Mouse (Mus musculus) thymus, adult 2 months (tissue): ENCODE results near the gene Mrpl41. TPM values are rescaled to one million over a fixed set of nuclear protein-coding genes. Genes with fewer than 3 reads are reported as not detected.
A peak's percentile ranks its signal among the peaks of the same experiment; 100 is the strongest.
"Not testable (repeated sequence)": the region's sequence is repeated elsewhere in the genome, so short reads cannot be mapped to it uniquely, and the experiment has no call there.

Experiments used
- DNase-seq: peaks from one replicate; pipeline ENCODE4 v3.0.0; 2021
- H3K27ac ChIP-seq: fragments of 200-500 bp; 2 replicates; pipeline ENCODE4 v1.5.1; 2012; ENCODE audit warnings: low read length, control low read depth; ENCODE audit not compliant: control insufficient read depth, insufficient read depth
- H3K27me3 ChIP-seq: fragments of 200-500 bp; 2 replicates; pipeline ENCODE4 v1.6.1; 2012; ENCODE audit warnings: mild to moderate bottlenecking, low read length, moderate library complexity, mixed read lengths; ENCODE audit not compliant: control insufficient read depth, insufficient read depth
- H3K36me3 ChIP-seq: fragments of 200-500 bp; 2 replicates; pipeline ENCODE4 v1.6.1; 2012; ENCODE audit warnings: mild to moderate bottlenecking, low read length, moderate library complexity; ENCODE audit not compliant: control insufficient read depth, insufficient read depth
- H3K4me1 ChIP-seq: fragments of 200-500 bp; replicated peaks from 2 replicates; pipeline ENCODE4 v1.6.1; 2012; ENCODE audit warnings: low read length; ENCODE audit not compliant: control insufficient read depth, insufficient read depth
- H3K4me3 ChIP-seq: fragments of 200-500 bp; 2 replicates; pipeline ENCODE4 v1.5.1; 2012; ENCODE audit warnings: mild to moderate bottlenecking, low read length, control low read depth, moderate library complexity; ENCODE audit not compliant: control insufficient read depth, insufficient read depth
- CTCF ChIP-seq: fragments of 200-500 bp; IDR thresholded peaks from 2 replicates; pipeline ENCODE4 v1.5.1; 2012; ENCODE audit warnings: mild to moderate bottlenecking, control low read depth, low read length, moderate library complexity, borderline replicate concordance; ENCODE audit not compliant: control insufficient read depth, poor library complexity, insufficient read depth; ENCODE audit errors: extremely low read depth
- POLR2A ChIP-seq: fragments of 200-500 bp; IDR thresholded peaks from 2 replicates; pipeline ENCODE4 v1.6.1; 2012; ENCODE audit warnings: mild to moderate bottlenecking, low read length, control low read depth, moderate library complexity; ENCODE audit not compliant: control insufficient read depth, poor library complexity, insufficient read depth; ENCODE audit errors: extremely low read depth
- WGBS: fragments of 180-500 bp; shearing (Covaris S2); methylation state at CpG from one replicate; pipeline ENCODE4 v1.1.7; 2018; 5-methylcytosine and 5-hydroxymethylcytosine counted together
- polyA plus RNA-seq: library from polyadenylated mRNA; depleted of rRNA; stranded (reverse); fragments of >200 nt; gene quantifications from 2 replicates; pipeline ENCODE4 v1.2.3, GENCODE M21; 2012

Mrpl41 gene
- polyA plus RNA-seq, 1 experiment: 43.4 TPM

DNA sequence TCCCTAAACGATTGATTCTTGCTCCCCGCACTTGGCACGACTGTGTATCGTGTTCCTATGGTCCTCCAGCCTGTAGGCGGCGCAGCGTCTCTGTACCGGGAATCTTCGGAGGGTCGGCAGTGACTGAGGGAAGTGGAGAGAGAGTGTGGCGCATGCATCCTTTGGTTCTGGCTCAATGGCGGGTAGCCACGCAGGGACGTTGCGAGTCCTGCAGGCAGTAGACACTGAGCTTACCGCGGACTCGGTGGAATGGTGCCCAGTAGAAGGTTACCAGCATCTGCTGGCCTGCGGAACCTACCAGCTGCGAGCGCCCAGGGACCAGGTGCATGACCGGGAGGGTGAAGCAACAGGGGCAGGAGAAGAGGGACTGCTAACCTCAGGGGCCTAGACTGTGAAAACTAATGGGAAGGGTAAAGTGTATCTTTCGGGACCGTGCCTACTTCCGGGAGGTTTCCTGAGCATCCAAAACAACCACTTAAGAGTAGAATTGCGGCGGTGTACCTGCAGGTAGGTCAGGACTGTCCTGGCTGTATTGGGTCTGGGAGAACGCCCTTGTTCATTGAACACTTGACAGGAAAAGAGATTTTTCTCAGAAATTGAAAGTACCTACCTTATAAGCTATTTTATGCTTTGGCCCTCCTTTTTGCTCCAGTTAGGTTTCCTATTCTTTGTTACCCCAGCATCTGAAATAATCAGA is 12.4 kb downstream of the Mrpl41 start, which contains the start of gene Dph7:
Gene Dph7, plus strand, starts transcription at position 97 of the 697 bp plus-strand sequence.
- 1% methylated on average over 28 of the region's 28 CpGs for WGBS
- Histone ChIP-seq H3K27ac (no peak within 1 kb of the TSS), H3K27me3 (no peaks in the 10 kb centered on the region), H3K4me3 (peak within 1 kb of the TSS; percentile 98), H3K36me3 (peaks cover 28% of the 10 kb centered on the region; the same call in 1 of the 2 replicates), H3K4me1 (peaks cover 6% of the 10 kb centered on the region)
- peak; percentile 88 for DNase-seq
- TF ChIP-seq CTCF: peak; percentile 92
- peak; percentile 58 for TF ChIP-seq POLR2A

DNA sequence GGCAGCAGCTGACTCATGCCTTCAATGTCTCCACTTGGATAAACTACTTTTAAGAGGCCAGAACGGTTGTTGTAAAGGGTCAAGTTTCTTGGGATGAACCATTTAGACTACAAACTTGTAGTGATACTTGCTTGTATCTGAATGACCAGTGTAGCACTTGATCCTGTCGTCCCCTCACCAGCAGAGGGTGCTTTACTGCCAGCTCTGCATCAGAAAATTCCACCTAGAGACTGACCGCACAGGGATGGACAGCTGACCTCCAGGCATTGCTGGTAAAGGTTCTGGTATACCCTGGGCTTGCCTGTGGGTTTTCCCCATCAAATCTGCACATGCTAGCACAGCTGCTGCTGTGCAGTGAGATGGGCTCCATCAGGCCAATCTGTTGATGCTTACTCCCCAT is 14.0 kb downstream of the Mrpl41 start:
- Histone ChIP-seq H3K27me3 (no peaks in the 10 kb centered on the region), H3K4me1 (peaks cover 6% of the 10 kb centered on the region), H3K4me3 (no peak overlapping the region), H3K27ac (no peak overlapping the region), H3K36me3 (peaks cover 19% of the 10 kb centered on the region; the same call in 1 of the 2 replicates)
- no peak for DNase-seq
- TF ChIP-seq CTCF (no peak), POLR2A (no peak)
- 71% methylated on average over 3 of the region's 3 CpGs for WGBS

DNA sequence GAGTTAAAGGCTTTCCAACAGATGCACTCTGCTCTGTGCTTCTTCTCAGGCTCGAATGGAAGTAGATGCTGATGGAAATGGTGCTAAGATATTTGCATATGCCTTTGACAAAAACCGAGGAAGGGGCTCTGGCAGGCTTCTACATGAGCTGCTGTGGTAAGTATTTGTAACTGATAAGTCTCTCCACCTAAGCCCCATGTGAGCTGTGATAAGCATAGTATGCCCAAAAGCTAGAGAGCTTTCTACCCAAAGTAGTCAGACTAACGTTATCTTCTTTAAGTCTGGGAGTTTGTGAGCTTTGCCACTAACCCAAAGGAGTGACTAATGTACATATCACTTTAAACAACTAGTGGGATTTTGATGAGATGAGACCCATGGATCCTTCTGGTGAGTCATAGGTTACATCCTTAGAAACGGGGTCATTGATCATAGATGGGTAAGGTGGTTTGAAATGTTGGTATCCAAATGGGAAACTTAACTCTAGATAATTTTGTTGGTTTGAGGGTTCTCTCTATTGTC is 22.3 kb downstream of the Mrpl41 start:
- Histone ChIP-seq H3K27me3 (no peaks in the 10 kb centered on the region), H3K36me3 (peaks cover 8% of the 10 kb centered on the region), H3K27ac (no peak overlapping the region), H3K4me1 (peaks cover 6% of the 10 kb centered on the region; the same call in 1 of the 2 replicates), H3K4me3 (no peak overlapping the region)
- TF ChIP-seq POLR2A (no peak), CTCF (no peak)
- whole genome bisulfite sequencing: 95% methylated on average over 4 of the region's 4 CpGs
- no peak for DNase-seq

DNA sequence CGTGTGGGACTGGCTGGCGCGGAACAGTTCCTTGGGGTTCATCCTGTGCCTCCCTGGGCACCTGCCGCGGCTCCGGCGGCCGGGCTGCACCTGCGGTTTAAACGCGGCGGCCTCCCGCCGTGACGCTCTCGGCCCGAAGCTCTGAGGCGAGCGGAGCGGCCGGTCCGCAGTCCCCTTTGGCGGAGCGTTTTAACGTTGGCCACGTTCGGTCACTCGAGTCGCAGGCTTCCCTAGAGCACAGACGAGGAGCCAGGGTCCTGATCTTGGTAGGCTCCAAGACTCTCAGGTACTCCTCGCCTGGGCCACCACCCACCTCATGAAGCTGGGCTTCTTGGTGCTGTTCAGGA is 24.7 kb downstream of the Mrpl41 start:
- no peak for DNase-seq
- Histone ChIP-seq H3K27ac (no peak overlapping the region), H3K4me3 (peak overlapping the region; percentile 70), H3K4me1 (peaks cover 6% of the 10 kb centered on the region; the same call in 1 of the 2 replicates), H3K36me3 (peaks cover 3% of the 10 kb centered on the region), H3K27me3 (no peaks in the 10 kb centered on the region)
- TF ChIP-seq POLR2A (no peak), CTCF (no peak)
- under 1% methylated on average over 31 of the region's 31 CpGs for WGBS

DNA sequence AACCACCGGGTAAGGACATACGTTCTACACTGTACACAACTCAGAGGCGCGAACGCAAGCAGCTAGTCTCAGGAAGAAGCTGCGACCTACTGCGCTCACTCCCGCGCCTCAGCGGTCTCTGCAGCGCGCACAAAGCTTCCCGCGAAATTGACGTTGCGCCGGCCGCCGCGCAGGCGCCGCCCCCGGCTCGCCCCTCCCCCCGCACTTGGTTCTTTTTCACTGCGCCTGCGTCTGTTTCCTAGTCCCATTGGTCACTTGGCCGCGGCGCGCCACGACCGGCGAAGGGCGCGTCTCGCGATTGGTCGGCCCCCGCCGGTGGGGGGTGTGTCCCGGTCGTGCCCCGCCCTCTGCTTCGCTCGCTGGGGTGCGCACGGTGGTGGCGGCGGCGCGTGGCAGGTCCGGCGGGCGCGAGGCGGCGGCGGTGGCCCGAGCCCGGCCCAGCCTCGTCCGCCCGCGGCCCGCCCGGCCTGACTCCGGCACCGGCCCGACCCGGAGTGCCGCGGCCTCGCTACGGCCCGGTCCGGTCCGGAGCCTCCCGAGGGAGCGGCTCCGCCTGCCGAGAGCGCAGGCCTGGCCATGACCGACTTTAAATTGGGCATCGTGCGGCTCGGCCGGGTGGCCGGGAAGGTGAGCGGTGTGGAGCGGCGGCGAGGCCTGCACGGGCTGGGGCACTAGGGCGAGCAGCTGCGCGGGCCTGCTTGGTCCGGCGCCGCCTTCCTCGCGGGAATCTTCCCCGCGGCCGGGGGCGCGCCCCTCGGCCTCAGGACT is 25.3 kb downstream of the Mrpl41 start, which contains the start of gene Zmynd19:
Gene Zmynd19, plus strand, starts transcription at position 372 of the 768 bp plus-strand sequence.
- WGBS: under 1% methylated on average over 108 of the region's 108 CpGs
- no peaks in the 10 kb centered on the region for H3K27me3 ChIP-seq
- peaks cover 6% of the 10 kb centered on the region; the same call in 1 of the 2 replicates for H3K4me1 ChIP-seq
- TF ChIP-seq CTCF (peak; percentile 57; the same call in 1 of the 2 replicates), POLR2A (peak; percentile 64)
- H3K36me3 ChIP-seq: no peaks in the 10 kb centered on the region; the same call in 1 of the 2 replicates
- peak within 1 kb of the TSS; percentile 70 for H3K4me3 ChIP-seq
- DNase-seq: peak; percentile 98
- H3K27ac ChIP-seq: no peak within 1 kb of the TSS

DNA sequence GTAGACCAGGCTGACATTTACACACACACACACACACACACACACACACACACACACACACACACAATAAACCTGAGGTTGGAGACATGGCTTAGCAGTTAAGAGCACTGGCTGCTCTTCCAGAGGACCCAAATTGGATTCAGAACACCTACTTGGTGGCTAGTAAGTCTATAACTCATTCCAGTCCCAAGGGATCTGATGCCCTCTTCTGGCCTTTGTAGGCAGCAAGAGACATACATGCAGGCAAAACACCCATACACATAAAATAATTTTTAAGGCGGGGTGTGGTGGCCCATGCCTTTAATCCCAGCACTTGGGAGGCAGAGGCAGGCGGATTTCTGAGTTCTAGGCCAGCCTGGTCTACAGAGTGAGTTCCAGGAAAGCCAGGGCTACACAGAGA is 30.6 kb downstream of the Mrpl41 start:
- H3K27ac ChIP-seq, H3K4me1 ChIP-seq, H3K4me3 ChIP-seq, H3K27me3 ChIP-seq, H3K36me3 ChIP-seq: not testable (repeated sequence)
- DNase-seq: peak; percentile 33
- 44% methylated on average over 2 of the region's 2 CpGs for WGBS
